Mouse (Mus musculus) stomach, embryonic 15.5 days (tissue): Measurements from ENCODE around the gene Aatk. TPM values are rescaled to one million over a fixed set of nuclear protein-coding genes. Genes with fewer than 3 reads are reported as not detected.

ENCODE experiments used
- ATAC-seq: fragments of 200-750 bp; cut with Nextera tagmentation; 2 replicates; pipeline ENCODE4 v1.8.0; 2017; ENCODE audit warnings: low read depth, moderate number of reproducible peaks, moderate TSS enrichment; ENCODE audit not compliant: insufficient read depth, low FRiP score
- H3K27ac ChIP-seq: fragments of 300-500 bp; sonication (generic); 2 replicates; pipeline ENCODE4 v1.5.1; 2015; ENCODE audit warnings: mild to moderate bottlenecking, inconsistent platforms
- H3K27me3 ChIP-seq: fragments of 300-500 bp; sonication (generic); replicated peaks from 2 replicates; pipeline ENCODE4 v1.6.1; 2015; ENCODE audit warnings: inconsistent platforms
- H3K36me3 ChIP-seq: fragments of 300-500 bp; sonication (generic); 2 replicates; pipeline ENCODE4 v1.6.1; 2015; ENCODE audit warnings: inconsistent platforms
- H3K4me1 ChIP-seq: fragments of 300-500 bp; sonication (generic); 2 replicates; pipeline ENCODE4 v1.6.1; 2015; ENCODE audit warnings: inconsistent platforms
- H3K4me2 ChIP-seq: fragments of 300-500 bp; sonication (generic); 2 replicates; pipeline ENCODE4 v1.6.1; 2015; ENCODE audit warnings: mild to moderate bottlenecking, inconsistent platforms
- H3K4me3 ChIP-seq: fragments of 300-500 bp; sonication (generic); replicated peaks from 2 replicates; pipeline ENCODE4 v1.5.1; 2015; ENCODE audit warnings: inconsistent platforms
- H3K9ac ChIP-seq: fragments of 300-500 bp; sonication (generic); 2 replicates; pipeline ENCODE4 v1.6.1; 2015; ENCODE audit warnings: inconsistent platforms
- H3K9me3 ChIP-seq: fragments of 300-500 bp; sonication (generic); 2 replicates; pipeline ENCODE4 v1.6.1; 2016; ENCODE audit warnings: inconsistent platforms
- WGBS: fragments of 180-500 bp; shearing (Covaris S2); methylation state at CpG from one replicate; pipeline ENCODE4 v1.1.7; 2015; 5-methylcytosine and 5-hydroxymethylcytosine counted together
- polyA plus RNA-seq: library from polyadenylated mRNA; unstranded; fragments of >200 nt; fragmentation: Nextera tagmentation; extraction: Ambion mirVana; gene quantifications from 2 replicates; pipeline ENCODE4 v1.2.1, GENCODE M21; 2015

Aatk gene
- polyA plus RNA-seq, 1 experiment from 2014 or later, result 4.5 TPM

GRCm38 (mm10) chr11:120019542-120020440 lies 27.2 kb downstream of the Aatk start:
- no peak overlapping the region for H3K9ac ChIP-seq
- H3K27ac ChIP-seq, result no peak overlapping the region
- no peak overlapping the region for H3K4me2 ChIP-seq
- no peaks in the 10 kb centered on the region for H3K9me3 ChIP-seq
- no peak for ATAC-seq
- H3K27me3 ChIP-seq, result 0 out of 2 replicates have a peak, but pooled peaks cover 4% of the 10 kb centered on the region
- no peaks in the 10 kb centered on the region for H3K36me3 ChIP-seq
- no peak overlapping the region for H3K4me3 ChIP-seq
- H3K4me1 ChIP-seq, result no peaks in the 10 kb centered on the region
- 69% methylated on average over 23 of the region's 23 CpGs for whole genome bisulfite sequencing

- Histone ChIP-seq H3K9me3 (no peaks in the 10 kb centered on the region), H3K4me2 (no peak overlapping the region), H3K27me3 (no peaks in the 10 kb centered on the region), H3K36me3 (no peaks in the 10 kb centered on the region), H3K4me1 (peaks cover 5% of the 10 kb centered on the region; the same call in 1 of the 2 replicates), H3K9ac (no peak overlapping the region), H3K4me3 (no peak overlapping the region), H3K27ac (no peak overlapping the region)
- ATAC-seq, result no peak
- WGBS, result 81% methylated on average over 8 of the region's 8 CpGs
Observed at GRCm38 (mm10) chr11:120017011-120017410, 30.0 kb downstream of the Aatk start.

GRCm38 (mm10) chr11:120014758-120015157 lies 32.2 kb downstream of the Aatk start:
- no peak overlapping the region for H3K4me2 ChIP-seq
- 88% methylated on average over 4 of the region's 4 CpGs for whole genome bisulfite sequencing
- no peak overlapping the region for H3K9ac ChIP-seq
- no peak for ATAC-seq
- peaks cover 8% of the 10 kb centered on the region; the same call in 1 of the 2 replicates for H3K4me1 ChIP-seq
- H3K27ac ChIP-seq, result no peak overlapping the region
- no peaks in the 10 kb centered on the region for H3K9me3 ChIP-seq
- no peaks in the 10 kb centered on the region for H3K36me3 ChIP-seq
- no peak overlapping the region for H3K4me3 ChIP-seq
- H3K27me3 ChIP-seq, result no peaks in the 10 kb centered on the region

GRCm38 (mm10) chr11:120013174-120013711 lies 33.7 kb downstream of the Aatk start:
- WGBS, result 12% methylated on average over 21 of the region's 21 CpGs
- peaks cover 8% of the 10 kb centered on the region; the same call in 1 of the 2 replicates for H3K4me1 ChIP-seq
- H3K36me3 ChIP-seq, result no peaks in the 10 kb centered on the region
- 0 out of 2 replicates have a peak overlapping the region, but pooled peaks have one; percentile 11 for H3K9ac ChIP-seq
- peak; percentile 46 for ATAC-seq
- H3K27me3 ChIP-seq, result no peaks in the 10 kb centered on the region
- no peak overlapping the region for H3K27ac ChIP-seq
- H3K4me2 ChIP-seq, result peak overlapping the region; percentile 87
- H3K4me3 ChIP-seq, result peak overlapping the region; percentile 36
- H3K9me3 ChIP-seq, result no peaks in the 10 kb centered on the region

GRCm38 (mm10) chr11:120012702-120013101 lies 34.3 kb downstream of the Aatk start:
- no peak overlapping the region for H3K27ac ChIP-seq
- ATAC-seq, result no peak
- no peaks in the 10 kb centered on the region for H3K36me3 ChIP-seq
- no peak overlapping the region for H3K9ac ChIP-seq
- H3K9me3 ChIP-seq, result no peaks in the 10 kb centered on the region
- H3K27me3 ChIP-seq, result no peaks in the 10 kb centered on the region
- WGBS, result 79% methylated on average over 13 of the region's 13 CpGs
- H3K4me2 ChIP-seq, result no peak overlapping the region
- peaks cover 8% of the 10 kb centered on the region; the same call in 1 of the 2 replicates for H3K4me1 ChIP-seq
- H3K4me3 ChIP-seq, result no peak overlapping the region

- no peaks in the 10 kb centered on the region for H3K9me3 ChIP-seq
- H3K27me3 ChIP-seq, result no peaks in the 10 kb centered on the region
- 53% methylated on average over 43 of the region's 43 CpGs for WGBS
- H3K4me1 ChIP-seq, result peaks cover 8% of the 10 kb centered on the region; the same call in 1 of the 2 replicates
- no peak overlapping the region for H3K27ac ChIP-seq
- H3K4me3 ChIP-seq, result 0 out of 2 replicates have a peak overlapping the region, but pooled peaks have one; percentile 5
- ATAC-seq, result no peak
- no peaks in the 10 kb centered on the region for H3K36me3 ChIP-seq
- H3K4me2 ChIP-seq, result peak overlapping the region; percentile 32
- H3K9ac ChIP-seq, result no peak overlapping the region
Observed at GRCm38 (mm10) chr11:120011761-120012560, 35.0 kb downstream of the Aatk start.

- no peak for ATAC-seq
- Histone ChIP-seq H3K4me3 (no peak overlapping the region), H3K9me3 (no peaks in the 10 kb centered on the region), H3K4me2 (peak overlapping the region; percentile 32; the same call in 1 of the 2 replicates), H3K9ac (no peak overlapping the region), H3K4me1 (peaks cover 8% of the 10 kb centered on the region; the same call in 1 of the 2 replicates), H3K27me3 (no peaks in the 10 kb centered on the region), H3K36me3 (no peaks in the 10 kb centered on the region), H3K27ac (no peak overlapping the region)
- WGBS, result 80% methylated on average over 11 of the region's 11 CpGs
Observed at GRCm38 (mm10) chr11:120011114-120011760, 35.7 kb downstream of the Aatk start.

- no peak overlapping the region for H3K9ac ChIP-seq
- H3K4me1 ChIP-seq, result peaks cover 8% of the 10 kb centered on the region; the same call in 1 of the 2 replicates
- no peak for ATAC-seq
- no peaks in the 10 kb centered on the region for H3K27me3 ChIP-seq
- 85% methylated on average over 20 of the region's 20 CpGs for WGBS
- no peaks in the 10 kb centered on the region for H3K36me3 ChIP-seq
- no peaks in the 10 kb centered on the region for H3K9me3 ChIP-seq
- no peak overlapping the region for H3K4me3 ChIP-seq
- H3K27ac ChIP-seq, result no peak overlapping the region
- no peak overlapping the region for H3K4me2 ChIP-seq
Observed at GRCm38 (mm10) chr11:120009937-120010336, 37.0 kb downstream of the Aatk start.

GRCm38 (mm10) chr11:120008956-120009355 lies 38.0 kb downstream of the Aatk start:
- no peak for ATAC-seq
- Histone ChIP-seq H3K4me3 (no peak overlapping the region), H3K4me2 (no peak overlapping the region), H3K27ac (no peak overlapping the region), H3K27me3 (no peaks in the 10 kb centered on the region), H3K9me3 (no peaks in the 10 kb centered on the region), H3K9ac (no peak overlapping the region), H3K4me1 (peaks cover 8% of the 10 kb centered on the region; the same call in 1 of the 2 replicates), H3K36me3 (no peaks in the 10 kb centered on the region)
- WGBS, result 80% methylated on average over 8 of the region's 8 CpGs

GRCm38 (mm10) chr11:120008501-120008900 lies 38.5 kb downstream of the Aatk start:
- WGBS, result 83% methylated on average over 1 of the region's 1 CpGs
- H3K9ac ChIP-seq, result no peak overlapping the region
- H3K36me3 ChIP-seq, result no peaks in the 10 kb centered on the region
- peaks cover 6% of the 10 kb centered on the region; the same call in 1 of the 2 replicates for H3K4me1 ChIP-seq
- no peak overlapping the region for H3K27ac ChIP-seq
- no peak overlapping the region for H3K4me2 ChIP-seq
- no peaks in the 10 kb centered on the region for H3K27me3 ChIP-seq
- H3K4me3 ChIP-seq, result no peak overlapping the region
- no peaks in the 10 kb centered on the region for H3K9me3 ChIP-seq
- ATAC-seq, result no peak

GRCm38 (mm10) chr11:120007496-120008080 lies 39.4 kb downstream of the Aatk start:
- H3K4me2 ChIP-seq, result no peak overlapping the region

More at GRCm38 (mm10) chr11:120007496-120008080, 39.4 kb downstream of the Aatk start:
- no peak for ATAC-seq
- Histone ChIP-seq H3K27ac (no peak overlapping the region), H3K4me1 (peaks cover 3% of the 10 kb centered on the region; the same call in 1 of the 2 replicates), H3K4me3 (no peak overlapping the region), H3K36me3 (no peaks in the 10 kb centered on the region), H3K9me3 (no peaks in the 10 kb centered on the region), H3K9ac (no peak overlapping the region), H3K27me3 (no peaks in the 10 kb centered on the region)
- whole genome bisulfite sequencing, result 58% methylated on average over 4 of the region's 4 CpGs
